Mouse (Mus musculus): ENCODE results near the gene Ncoa3. TPM values are rescaled to one million over a fixed set of nuclear protein-coding genes. Genes with fewer than 3 reads are reported as not detected.
A peak's percentile ranks its signal among the peaks of the same experiment; 100 is the strongest.

The Ncoa3 gene
- total and polyA plus RNA-seq, 2 experiments = 11.5 to 13.6 TPM

GRCm38 (mm10) chr2:166077371-166077770 lies 84.9 kb downstream of the Ncoa3 start:
- no peak for TF ChIP-seq CTCF (IDR thresholded peaks at IDR 0.05; ENCODE audit: low read depth, low read length)
- TF ChIP-seq POLR2A (IDR thresholded peaks at IDR 0.05; ENCODE audit: extremely low read depth, insufficient read depth, low read length) = no peak
- Histone ChIP-seq H3K27ac (replicated peaks; ENCODE audit: insufficient read depth, low read depth, low read length) (no peak overlapping the region), H3K79me2 (ENCODE audit: control insufficient read depth, insufficient read depth, low read length) (no peaks in the 10 kb centered on the region), H3K9ac (ENCODE audit: low read depth, low read length) (no peak overlapping the region), H3K4me3 (ENCODE audit: insufficient read depth, low read depth, low read length) (no peak overlapping the region), H3K4me1 (ENCODE audit: control insufficient read depth, insufficient read depth, low read length) (peaks cover 5% of the 10 kb centered on the region), H3K36me3 (ENCODE audit: control insufficient read depth, insufficient read depth, low read length) (peaks cover 4% of the 10 kb centered on the region; the same call in 1 of the 2 replicates), H3K27me3 (ENCODE audit: control insufficient read depth, insufficient read depth, low read length) (no peaks in the 10 kb centered on the region)
- 94% methylated on average over 9 of the region's 9 CpGs for WGBS
- no peak for DNase-seq (ENCODE audit: extremely low read depth, low read depth, low spot score)

- no peak for DNase-seq (ENCODE audit: extremely low read depth, low read depth, low spot score)
- Histone ChIP-seq H3K4me3 (ENCODE audit: insufficient read depth, low read depth, low read length) (no peak overlapping the region), H3K4me1 (ENCODE audit: control insufficient read depth, insufficient read depth, low read length) (peaks cover 9% of the 10 kb centered on the region), H3K27me3 (ENCODE audit: control insufficient read depth, insufficient read depth, low read length) (no peaks in the 10 kb centered on the region), H3K79me2 (ENCODE audit: control insufficient read depth, insufficient read depth, low read length) (no peaks in the 10 kb centered on the region), H3K27ac (replicated peaks; ENCODE audit: insufficient read depth, low read depth, low read length) (no peak overlapping the region), H3K9ac (ENCODE audit: low read depth, low read length) (no peak overlapping the region), H3K36me3 (ENCODE audit: control insufficient read depth, insufficient read depth, low read length) (no peaks in the 10 kb centered on the region)
- 99% methylated on average over 14 of the region's 14 CpGs for WGBS
- no peak for TF ChIP-seq CTCF (IDR thresholded peaks at IDR 0.05; ENCODE audit: low read depth, low read length)
- no peak for TF ChIP-seq POLR2A (IDR thresholded peaks at IDR 0.05; ENCODE audit: extremely low read depth, insufficient read depth, low read length)
Measured at GRCm38 (mm10) chr2:166079231-166079630, 86.8 kb downstream of the Ncoa3 start.

GRCm38 (mm10) chr2:166079961-166080885 lies 87.8 kb downstream of the Ncoa3 start:
- peak; percentile 67 for DNase-seq (ENCODE audit: extremely low read depth, low read depth, low spot score)
- H3K9ac ChIP-seq (ENCODE audit: low read depth, low read length) = peak overlapping the region; percentile 18; the same call in 1 of the 2 replicates
- no peak overlapping the region for H3K4me3 ChIP-seq (ENCODE audit: insufficient read depth, low read depth, low read length)
- H3K36me3 ChIP-seq (ENCODE audit: control insufficient read depth, insufficient read depth, low read length) = no peaks in the 10 kb centered on the region
- no peaks in the 10 kb centered on the region for H3K27me3 ChIP-seq (ENCODE audit: control insufficient read depth, insufficient read depth, low read length)
- no peaks in the 10 kb centered on the region for H3K79me2 ChIP-seq (ENCODE audit: control insufficient read depth, insufficient read depth, low read length)
- H3K4me1 ChIP-seq (ENCODE audit: control insufficient read depth, insufficient read depth, low read length) = peaks cover 9% of the 10 kb centered on the region
- WGBS = 29% methylated on average over 17 of the region's 17 CpGs
- no peak for TF ChIP-seq POLR2A (IDR thresholded peaks at IDR 0.05; ENCODE audit: extremely low read depth, insufficient read depth, low read length)
- TF ChIP-seq CTCF (IDR thresholded peaks at IDR 0.05; ENCODE audit: low read depth, low read length) = no peak
- 0 out of 2 replicates have a peak overlapping the region, but pooled peaks have one; percentile 19 for H3K27ac ChIP-seq (replicated peaks; ENCODE audit: insufficient read depth, low read depth, low read length)

GRCm38 (mm10) chr2:166080967-166081750 lies 88.7 kb downstream of the Ncoa3 start:
- Histone ChIP-seq H3K4me3 (ENCODE audit: insufficient read depth, low read depth, low read length) (no peak overlapping the region), H3K9ac (ENCODE audit: low read depth, low read length) (no peak overlapping the region), H3K27ac (replicated peaks; ENCODE audit: insufficient read depth, low read depth, low read length) (no peak overlapping the region), H3K27me3 (ENCODE audit: control insufficient read depth, insufficient read depth, low read length) (no peaks in the 10 kb centered on the region), H3K36me3 (ENCODE audit: control insufficient read depth, insufficient read depth, low read length) (no peaks in the 10 kb centered on the region), H3K4me1 (ENCODE audit: control insufficient read depth, insufficient read depth, low read length) (peaks cover 9% of the 10 kb centered on the region), H3K79me2 (ENCODE audit: control insufficient read depth, insufficient read depth, low read length) (no peaks in the 10 kb centered on the region)
- no peak for DNase-seq (ENCODE audit: extremely low read depth, low read depth, low spot score)
- WGBS = 84% methylated on average over 21 of the region's 21 CpGs
- TF ChIP-seq POLR2A (IDR thresholded peaks at IDR 0.05; ENCODE audit: extremely low read depth, insufficient read depth, low read length) (no peak), CTCF (IDR thresholded peaks at IDR 0.05; ENCODE audit: low read depth, low read length) (no peak)

GRCm38 (mm10) chr2:166082193-166082592 lies 89.8 kb downstream of the Ncoa3 start:
- Histone ChIP-seq H3K9ac (ENCODE audit: low read depth, low read length) (no peak overlapping the region), H3K4me1 (ENCODE audit: control insufficient read depth, insufficient read depth, low read length) (peaks cover 9% of the 10 kb centered on the region), H3K79me2 (ENCODE audit: control insufficient read depth, insufficient read depth, low read length) (no peaks in the 10 kb centered on the region), H3K36me3 (ENCODE audit: control insufficient read depth, insufficient read depth, low read length) (no peaks in the 10 kb centered on the region), H3K4me3 (ENCODE audit: insufficient read depth, low read depth, low read length) (no peak overlapping the region), H3K27ac (replicated peaks; ENCODE audit: insufficient read depth, low read depth, low read length) (no peak overlapping the region), H3K27me3 (ENCODE audit: control insufficient read depth, insufficient read depth, low read length) (no peaks in the 10 kb centered on the region)
- DNase-seq (ENCODE audit: extremely low read depth, low read depth, low spot score) = peak; percentile 57
- 45% methylated on average over 5 of the region's 5 CpGs for WGBS
- no peak for TF ChIP-seq POLR2A (IDR thresholded peaks at IDR 0.05; ENCODE audit: extremely low read depth, insufficient read depth, low read length)
- TF ChIP-seq CTCF (IDR thresholded peaks at IDR 0.05; ENCODE audit: low read depth, low read length) = peak; percentile 95

All from liver, adult 2 months (tissue).